Mouse (Mus musculus): Measurements from ENCODE around the gene Srebf2. TPM values are rescaled to one million over a fixed set of nuclear protein-coding genes. Genes with fewer than 3 reads are reported as not detected.

The Srebf2 gene
- polyA plus RNA-seq, 1 experiment: 410 TPM

- Histone ChIP-seq H3K4me1 (replicated peaks; ENCODE audit: control insufficient read depth, insufficient read depth, low read length) (peaks cover 7% of the 10 kb centered on the region; the same call in 1 of the 2 replicates), H3K4me3 (ENCODE audit: control insufficient read depth, insufficient read depth, low read length) (no peak overlapping the region), H3K36me3 (ENCODE audit: control insufficient read depth, insufficient read depth, low read length) (no peaks in the 10 kb centered on the region), H3K27me3 (ENCODE audit: control insufficient read depth, insufficient read depth, low read length) (peaks cover 10% of the 10 kb centered on the region; the same call in 1 of the 2 replicates), H3K27ac (ENCODE audit: control insufficient read depth, insufficient read depth, low read length) (no peak overlapping the region)
- no peak for TF ChIP-seq CTCF (IDR thresholded peaks at IDR 0.05; ENCODE audit: borderline replicate concordance, control insufficient read depth, extremely low read depth, insufficient read depth, low read length, poor library complexity)
- DNase-seq: no peak
- 1% methylated on average over 112 of the region's 112 CpGs for WGBS
Measured at GRCm38 (mm10) chr15:82211911-82212751, 65.2 kb downstream of the Srebf2 start.

- no peaks in the 10 kb centered on the region for H3K36me3 ChIP-seq (ENCODE audit: control insufficient read depth, insufficient read depth, low read length)
- WGBS: under 1% methylated on average over 34 of the region's 34 CpGs
- H3K4me3 ChIP-seq (ENCODE audit: control insufficient read depth, insufficient read depth, low read length): no peak within 1 kb of the TSS
- no peak for DNase-seq
- no peak for TF ChIP-seq POLR2A (IDR thresholded peaks at IDR 0.05; ENCODE audit: control insufficient read depth, extremely low read depth, insufficient read depth, low read length, poor library complexity)
- no peak for TF ChIP-seq CTCF (IDR thresholded peaks at IDR 0.05; ENCODE audit: borderline replicate concordance, control insufficient read depth, extremely low read depth, insufficient read depth, low read length, poor library complexity)
- H3K27me3 ChIP-seq (ENCODE audit: control insufficient read depth, insufficient read depth, low read length): peaks cover 10% of the 10 kb centered on the region; the same call in 1 of the 2 replicates
- no peak within 1 kb of the TSS for H3K27ac ChIP-seq (ENCODE audit: control insufficient read depth, insufficient read depth, low read length)
- peaks cover 7% of the 10 kb centered on the region; the same call in 1 of the 2 replicates for H3K4me1 ChIP-seq (replicated peaks; ENCODE audit: control insufficient read depth, insufficient read depth, low read length)
Measured at GRCm38 (mm10) chr15:82212752-82213063, 65.7 kb downstream of the Srebf2 start, which contains the start of gene Shisa8. TSS of gene Shisa8 (minus strand) at chr15:82212815.

- Histone ChIP-seq H3K36me3 (ENCODE audit: control insufficient read depth, insufficient read depth, low read length) (no peaks in the 10 kb centered on the region), H3K27ac (ENCODE audit: control insufficient read depth, insufficient read depth, low read length) (no peak overlapping the region), H3K4me3 (ENCODE audit: control insufficient read depth, insufficient read depth, low read length) (no peak overlapping the region), H3K4me1 (replicated peaks; ENCODE audit: control insufficient read depth, insufficient read depth, low read length) (peaks cover 7% of the 10 kb centered on the region; the same call in 1 of the 2 replicates), H3K27me3 (ENCODE audit: control insufficient read depth, insufficient read depth, low read length) (peaks cover 10% of the 10 kb centered on the region; the same call in 1 of the 2 replicates)
- DNase-seq: no peak
- TF ChIP-seq CTCF (IDR thresholded peaks at IDR 0.05; ENCODE audit: borderline replicate concordance, control insufficient read depth, extremely low read depth, insufficient read depth, low read length, poor library complexity) (no peak), POLR2A (IDR thresholded peaks at IDR 0.05; ENCODE audit: control insufficient read depth, extremely low read depth, insufficient read depth, low read length, poor library complexity) (no peak)
- 91% methylated on average over 4 of the region's 4 CpGs for WGBS
Measured at GRCm38 (mm10) chr15:82213222-82213621, 66.2 kb downstream of the Srebf2 start.

GRCm38 (mm10) chr15:82215332-82216046, 68.5 kb downstream of the Srebf2 start:
- H3K27me3 ChIP-seq (ENCODE audit: control insufficient read depth, insufficient read depth, low read length): peaks cover 8% of the 10 kb centered on the region; the same call in 1 of the 2 replicates
- TF ChIP-seq CTCF (IDR thresholded peaks at IDR 0.05; ENCODE audit: borderline replicate concordance, control insufficient read depth, extremely low read depth, insufficient read depth, low read length, poor library complexity) (no peak), POLR2A (IDR thresholded peaks at IDR 0.05; ENCODE audit: control insufficient read depth, extremely low read depth, insufficient read depth, low read length, poor library complexity) (no peak)

GRCm38 (mm10) chr15:82216142-82216827, 69.3 kb downstream of the Srebf2 start:
- peaks cover 3% of the 10 kb centered on the region; the same call in 1 of the 2 replicates for H3K27me3 ChIP-seq (ENCODE audit: control insufficient read depth, insufficient read depth, low read length)
- DNase-seq: no peak
- no peak overlapping the region for H3K27ac ChIP-seq (ENCODE audit: control insufficient read depth, insufficient read depth, low read length)
- TF ChIP-seq POLR2A (IDR thresholded peaks at IDR 0.05; ENCODE audit: control insufficient read depth, extremely low read depth, insufficient read depth, low read length, poor library complexity) (no peak), CTCF (IDR thresholded peaks at IDR 0.05; ENCODE audit: borderline replicate concordance, control insufficient read depth, extremely low read depth, insufficient read depth, low read length, poor library complexity) (no peak)
- H3K4me3 ChIP-seq (ENCODE audit: control insufficient read depth, insufficient read depth, low read length): no peak overlapping the region
- H3K36me3 ChIP-seq (ENCODE audit: control insufficient read depth, insufficient read depth, low read length): no peaks in the 10 kb centered on the region
- H3K4me1 ChIP-seq (replicated peaks; ENCODE audit: control insufficient read depth, insufficient read depth, low read length): peaks cover 14% of the 10 kb centered on the region
- WGBS: 80% methylated on average over 20 of the region's 20 CpGs

More at GRCm38 (mm10) chr15:82215332-82216046, 68.5 kb downstream of the Srebf2 start:
- H3K4me1 ChIP-seq (replicated peaks; ENCODE audit: control insufficient read depth, insufficient read depth, low read length): peaks cover 14% of the 10 kb centered on the region
- no peak overlapping the region for H3K27ac ChIP-seq (ENCODE audit: control insufficient read depth, insufficient read depth, low read length)
- H3K36me3 ChIP-seq (ENCODE audit: control insufficient read depth, insufficient read depth, low read length): no peaks in the 10 kb centered on the region
- H3K4me3 ChIP-seq (ENCODE audit: control insufficient read depth, insufficient read depth, low read length): no peak overlapping the region
- DNase-seq: no peak
- WGBS: 78% methylated on average over 11 of the region's 11 CpGs

GRCm38 (mm10) chr15:82217039-82217438, 70.1 kb downstream of the Srebf2 start:
- WGBS: 83% methylated on average over 7 of the region's 7 CpGs
- DNase-seq: no peak
- Histone ChIP-seq H3K27ac (ENCODE audit: control insufficient read depth, insufficient read depth, low read length) (no peak overlapping the region), H3K4me1 (replicated peaks; ENCODE audit: control insufficient read depth, insufficient read depth, low read length) (peaks cover 10% of the 10 kb centered on the region), H3K4me3 (ENCODE audit: control insufficient read depth, insufficient read depth, low read length) (no peak overlapping the region), H3K27me3 (ENCODE audit: control insufficient read depth, insufficient read depth, low read length) (peaks cover 3% of the 10 kb centered on the region; the same call in 1 of the 2 replicates), H3K36me3 (ENCODE audit: control insufficient read depth, insufficient read depth, low read length) (no peaks in the 10 kb centered on the region)
- no peak for TF ChIP-seq POLR2A (IDR thresholded peaks at IDR 0.05; ENCODE audit: control insufficient read depth, extremely low read depth, insufficient read depth, low read length, poor library complexity)
- no peak for TF ChIP-seq CTCF (IDR thresholded peaks at IDR 0.05; ENCODE audit: borderline replicate concordance, control insufficient read depth, extremely low read depth, insufficient read depth, low read length, poor library complexity)
